Mouse (Mus musculus): ENCODE results near the gene Dcun1d3. TPM values are rescaled to one million over a fixed set of nuclear protein-coding genes. Genes with fewer than 3 reads are reported as not detected.

Dcun1d3 gene
- 7.6 and 8.6 TPM in 2 replicates for polyA plus RNA-seq (2012; rRNA removed)

DNA sequence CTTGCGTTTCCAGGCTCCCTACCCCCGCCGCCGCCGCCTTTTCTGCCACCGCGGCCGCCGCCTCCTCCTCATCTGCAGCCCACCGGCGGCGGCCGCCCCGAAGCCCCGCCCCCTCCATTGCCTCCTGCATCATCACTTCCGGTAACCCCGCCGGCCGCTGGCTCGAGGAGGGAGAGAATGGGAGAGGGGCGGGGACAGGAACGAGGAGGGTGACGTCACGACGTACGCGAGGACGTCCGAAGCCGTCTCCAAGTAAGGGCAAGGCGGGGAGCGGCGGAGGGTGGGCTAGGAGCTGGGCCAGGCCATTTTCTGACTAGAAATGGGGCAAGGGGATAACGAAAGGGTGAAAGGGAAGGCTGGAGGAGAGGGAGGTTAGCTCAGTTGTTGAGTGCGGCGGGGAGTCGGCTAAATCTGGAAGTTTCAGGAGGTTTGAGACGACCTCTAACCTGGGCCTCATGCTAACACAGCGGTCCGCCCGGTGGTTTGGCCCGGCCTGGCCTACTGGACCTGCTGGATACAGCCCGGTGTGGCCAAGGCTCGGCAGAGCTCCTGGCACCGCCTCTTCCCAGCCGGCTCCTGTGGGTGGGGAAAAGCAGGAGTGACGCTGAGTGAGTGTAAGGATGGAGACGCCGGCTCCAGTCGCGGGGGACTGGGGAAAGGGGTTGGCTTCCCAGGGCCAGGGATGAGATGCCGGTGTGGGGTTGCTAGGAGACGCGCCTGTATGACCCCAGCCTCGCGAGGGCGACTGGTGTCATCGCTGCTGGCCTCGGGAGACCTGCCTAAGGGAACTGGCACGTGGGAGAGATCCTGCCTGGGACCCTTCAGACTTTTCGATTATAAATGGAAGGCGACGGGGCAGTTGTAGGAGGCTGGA lies at the start of gene Dcun1d3, which contains the start of gene Lyrm1:
Gene Dcun1d3, minus strand, starts transcription at position 660 of the 874 bp plus-strand sequence.
Gene Lyrm1, plus strand, starts transcription at position 223 of the 874 bp plus-strand sequence.
- under 1% methylated on average over 63 of the region's 63 CpGs for WGBS
- peak within 1 kb of the TSS; percentile 72 for H3K4me3 ChIP-seq (ENCODE audit: insufficient read depth, low read depth, low read length)
- DNase-seq, result peak; percentile 99

DNA sequence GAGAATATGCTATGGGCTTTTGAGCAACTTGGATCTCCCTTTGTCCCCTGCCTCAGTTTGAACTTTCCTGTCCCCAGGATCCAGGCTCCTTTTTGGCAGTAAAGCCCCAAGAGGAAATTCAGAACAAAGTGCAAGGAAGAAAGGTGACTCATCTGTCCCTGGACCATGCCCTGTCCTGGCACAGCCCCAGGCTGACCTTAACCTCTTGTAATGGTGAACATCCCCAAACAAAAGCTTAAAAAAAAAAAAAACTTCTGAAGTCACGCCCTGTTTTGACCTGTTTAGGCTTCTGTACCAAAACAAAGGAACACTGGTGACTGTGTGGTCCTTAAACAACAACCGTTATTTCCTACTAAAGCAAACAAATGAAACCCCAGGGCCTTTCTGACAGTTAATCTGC lies 45.5 kb upstream of the Dcun1d3 start:
- no peak overlapping the region for H3K4me3 ChIP-seq (ENCODE audit: insufficient read depth, low read depth, low read length)
- no peaks in the 10 kb centered on the region for H3K27me3 ChIP-seq (replicated peaks; ENCODE audit: control insufficient read depth, insufficient read depth, low read length)
- DNase-seq, result peak; percentile 95
- no peaks in the 10 kb centered on the region for H3K36me3 ChIP-seq (ENCODE audit: control insufficient read depth, insufficient read depth, low read length)
- 45% methylated on average over 2 of the region's 2 CpGs for WGBS
- no peaks in the 10 kb centered on the region for H3K4me1 ChIP-seq (ENCODE audit: control insufficient read depth, insufficient read depth, low read length)
- no peak overlapping the region for H3K27ac ChIP-seq (ENCODE audit: insufficient read depth, low read depth, low read length)
- no peak for TF ChIP-seq POLR2A (IDR thresholded peaks at IDR 0.05; ENCODE audit: low read depth, low read length)
- no peak for TF ChIP-seq CTCF (conservative IDR thresholded peaks at IDR 0.05; ENCODE audit: insufficient read depth, insufficient read length, low read depth, low read length)

More for the DNA sequence above, at the start of gene Dcun1d3, which contains the start of gene Lyrm1:
- Histone ChIP-seq H3K27ac (ENCODE audit: insufficient read depth, low read depth, low read length) (peak within 1 kb of the TSS; percentile 97), H3K4me1 (ENCODE audit: control insufficient read depth, insufficient read depth, low read length) (peaks cover 6% of the 10 kb centered on the region; the same call in 1 of the 2 replicates), H3K27me3 (replicated peaks; ENCODE audit: control insufficient read depth, insufficient read depth, low read length) (no peaks in the 10 kb centered on the region), H3K36me3 (ENCODE audit: control insufficient read depth, insufficient read depth, low read length) (no peaks in the 10 kb centered on the region)
- TF ChIP-seq POLR2A (IDR thresholded peaks at IDR 0.05; ENCODE audit: low read depth, low read length), result no peak
- no peak for TF ChIP-seq CTCF (conservative IDR thresholded peaks at IDR 0.05; ENCODE audit: insufficient read depth, insufficient read length, low read depth, low read length)

DNA sequence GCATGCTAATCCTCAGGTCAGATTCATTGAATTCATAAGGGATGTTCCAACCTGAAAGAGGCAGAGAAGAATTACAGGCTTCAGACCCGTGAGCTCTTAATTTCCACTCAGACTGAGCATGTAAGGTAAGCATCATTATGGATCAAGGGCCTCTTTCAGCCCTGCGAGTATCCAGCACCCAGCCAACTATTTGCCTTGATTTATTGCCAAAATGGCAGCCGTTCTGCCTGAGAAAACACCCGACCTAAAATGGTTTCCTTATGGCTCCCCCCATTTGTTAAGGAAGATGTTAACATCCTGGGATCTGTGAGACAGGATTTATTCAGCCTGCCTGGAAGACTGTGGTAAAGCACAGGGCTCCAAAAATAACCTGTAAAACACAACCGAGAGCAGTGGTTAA lies 40.9 kb upstream of the Dcun1d3 start:
- no peak overlapping the region for H3K27ac ChIP-seq (ENCODE audit: insufficient read depth, low read depth, low read length)
- DNase-seq, result no peak
- no peaks in the 10 kb centered on the region for H3K27me3 ChIP-seq (replicated peaks; ENCODE audit: control insufficient read depth, insufficient read depth, low read length)
- 36% methylated on average over 5 of the region's 5 CpGs for WGBS
- TF ChIP-seq POLR2A (IDR thresholded peaks at IDR 0.05; ENCODE audit: low read depth, low read length), result no peak
- TF ChIP-seq CTCF (conservative IDR thresholded peaks at IDR 0.05; ENCODE audit: insufficient read depth, insufficient read length, low read depth, low read length), result no peak
- no peak overlapping the region for H3K4me3 ChIP-seq (ENCODE audit: insufficient read depth, low read depth, low read length)
- H3K4me1 ChIP-seq (ENCODE audit: control insufficient read depth, insufficient read depth, low read length), result no peaks in the 10 kb centered on the region
- H3K36me3 ChIP-seq (ENCODE audit: control insufficient read depth, insufficient read depth, low read length), result no peaks in the 10 kb centered on the region

DNA sequence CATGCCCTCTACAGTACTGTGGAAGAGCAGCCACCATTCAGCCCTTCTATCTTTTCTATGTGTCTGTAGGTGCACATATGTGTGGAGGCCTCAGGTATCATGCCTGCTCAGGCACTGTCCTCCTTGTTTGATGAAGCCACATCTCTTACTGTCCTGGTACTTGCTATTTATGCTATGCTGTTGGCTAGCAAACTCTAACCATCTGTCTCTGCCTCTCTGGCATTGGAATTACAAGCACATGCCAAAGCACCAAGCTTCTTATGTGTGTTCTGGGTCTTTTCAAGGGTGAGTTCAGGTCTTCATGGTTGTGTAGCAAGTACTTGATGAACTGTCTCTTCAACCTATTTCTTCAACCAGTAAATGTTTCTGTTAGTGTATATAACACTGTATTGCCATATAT lies 40.2 kb upstream of the Dcun1d3 start:
- Histone ChIP-seq H3K27ac (ENCODE audit: insufficient read depth, low read depth, low read length) (no peak overlapping the region), H3K36me3 (ENCODE audit: control insufficient read depth, insufficient read depth, low read length) (no peaks in the 10 kb centered on the region), H3K27me3 (replicated peaks; ENCODE audit: control insufficient read depth, insufficient read depth, low read length) (no peaks in the 10 kb centered on the region), H3K4me1 (ENCODE audit: control insufficient read depth, insufficient read depth, low read length) (no peaks in the 10 kb centered on the region), H3K4me3 (ENCODE audit: insufficient read depth, low read depth, low read length) (no peak overlapping the region)
- no peak for DNase-seq
- no peak for TF ChIP-seq POLR2A (IDR thresholded peaks at IDR 0.05; ENCODE audit: low read depth, low read length)
- no peak for TF ChIP-seq CTCF (conservative IDR thresholded peaks at IDR 0.05; ENCODE audit: insufficient read depth, insufficient read length, low read depth, low read length)

DNA sequence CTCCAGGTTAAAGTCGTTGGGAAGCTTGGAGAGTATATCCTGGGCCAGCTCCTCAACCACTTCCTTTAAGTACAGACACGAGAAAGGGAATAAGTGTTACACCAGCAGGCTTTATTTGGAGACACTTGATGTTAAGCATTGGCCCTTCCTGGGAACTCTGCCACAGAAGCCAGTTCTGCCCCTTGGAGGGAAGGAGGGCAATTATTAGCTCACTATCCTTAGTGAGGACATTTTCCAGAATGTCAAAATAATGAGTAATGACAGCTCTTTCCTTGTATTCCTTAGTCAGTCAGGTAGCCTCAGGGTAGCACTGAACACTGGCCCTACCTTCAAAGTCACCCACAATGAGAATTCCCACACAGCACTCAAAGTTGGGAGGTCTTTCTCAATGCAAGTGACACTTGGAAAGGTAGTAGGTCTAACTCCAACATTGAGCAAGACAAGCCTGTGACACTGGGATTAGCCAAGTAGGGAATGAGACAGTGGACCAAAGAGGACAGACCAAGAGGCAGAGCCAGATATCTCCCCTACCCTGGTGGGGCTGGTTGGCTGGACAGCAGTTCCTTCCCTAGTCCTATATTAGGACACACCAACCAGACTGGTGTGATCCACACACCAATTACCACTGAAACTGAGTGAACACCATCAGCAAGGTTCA lies 32.8 kb upstream of the Dcun1d3 start:
- Histone ChIP-seq H3K4me3 (ENCODE audit: insufficient read depth, low read depth, low read length) (no peak overlapping the region), H3K4me1 (ENCODE audit: control insufficient read depth, insufficient read depth, low read length) (no peaks in the 10 kb centered on the region), H3K27me3 (replicated peaks; ENCODE audit: control insufficient read depth, insufficient read depth, low read length) (no peaks in the 10 kb centered on the region), H3K27ac (ENCODE audit: insufficient read depth, low read depth, low read length) (no peak overlapping the region), H3K36me3 (ENCODE audit: control insufficient read depth, insufficient read depth, low read length) (no peaks in the 10 kb centered on the region)
- DNase-seq, result peak; percentile 33
- no peak for TF ChIP-seq POLR2A (IDR thresholded peaks at IDR 0.05; ENCODE audit: low read depth, low read length)
- TF ChIP-seq CTCF (conservative IDR thresholded peaks at IDR 0.05; ENCODE audit: insufficient read depth, insufficient read length, low read depth, low read length), result no peak
- 71% methylated on average over 2 of the region's 2 CpGs for WGBS

DNA sequence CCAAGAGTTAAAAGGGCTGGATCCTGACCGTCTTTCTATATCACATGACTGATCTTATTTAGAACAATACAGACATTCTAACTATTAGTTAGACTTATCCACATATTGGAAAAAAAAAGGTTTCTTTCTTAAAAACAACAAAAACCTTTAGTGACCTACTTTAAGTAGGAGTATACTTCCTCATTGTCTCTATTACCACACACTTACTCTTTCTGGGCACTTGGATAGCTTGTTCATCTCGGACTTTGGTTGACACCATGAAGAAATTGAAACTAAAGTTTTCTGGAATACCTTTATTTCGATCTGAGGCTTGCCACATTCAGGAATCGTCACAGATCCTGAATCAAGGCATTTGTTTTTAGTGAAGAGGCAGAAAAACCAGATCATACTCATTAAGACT lies 25.0 kb upstream of the Dcun1d3 start:
- Histone ChIP-seq H3K27me3 (replicated peaks; ENCODE audit: control insufficient read depth, insufficient read depth, low read length) (no peaks in the 10 kb centered on the region), H3K4me1 (ENCODE audit: control insufficient read depth, insufficient read depth, low read length) (no peaks in the 10 kb centered on the region), H3K27ac (ENCODE audit: insufficient read depth, low read depth, low read length) (no peak overlapping the region), H3K36me3 (ENCODE audit: control insufficient read depth, insufficient read depth, low read length) (no peaks in the 10 kb centered on the region), H3K4me3 (ENCODE audit: insufficient read depth, low read depth, low read length) (no peak overlapping the region)
- DNase-seq, result no peak
- WGBS, result 73% methylated on average over 4 of the region's 4 CpGs
- TF ChIP-seq CTCF (conservative IDR thresholded peaks at IDR 0.05; ENCODE audit: insufficient read depth, insufficient read length, low read depth, low read length) (no peak), POLR2A (IDR thresholded peaks at IDR 0.05; ENCODE audit: low read depth, low read length) (no peak)

DNA sequence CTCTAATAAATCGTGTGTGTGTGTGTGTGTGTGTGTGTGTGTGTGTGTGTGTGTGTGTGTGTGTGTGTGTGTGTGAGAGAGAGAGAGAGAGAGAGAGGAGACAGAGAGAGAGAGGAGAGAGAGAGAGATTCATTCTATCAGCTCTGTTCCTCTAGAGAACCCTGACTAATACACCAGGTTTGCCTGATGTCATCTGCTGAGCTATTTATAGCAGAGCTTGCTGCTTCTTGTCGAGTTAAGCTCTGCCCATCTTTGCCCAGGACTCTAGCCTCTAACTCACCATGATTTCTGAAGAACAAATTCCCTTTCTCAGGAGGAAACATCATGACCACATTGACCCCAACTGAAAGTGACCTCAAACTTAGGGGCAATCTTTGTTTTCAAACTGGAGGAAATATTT lies 24.4 kb upstream of the Dcun1d3 start:
- H3K27me3 ChIP-seq (replicated peaks; ENCODE audit: control insufficient read depth, insufficient read depth, low read length), result no peaks in the 10 kb centered on the region
- H3K27ac ChIP-seq (ENCODE audit: insufficient read depth, low read depth, low read length), result no peak overlapping the region
- H3K4me3 ChIP-seq (ENCODE audit: insufficient read depth, low read depth, low read length), result no peak overlapping the region
- TF ChIP-seq POLR2A (IDR thresholded peaks at IDR 0.05; ENCODE audit: low read depth, low read length) (no peak), CTCF (conservative IDR thresholded peaks at IDR 0.05; ENCODE audit: insufficient read depth, insufficient read length, low read depth, low read length) (no peak)
- H3K36me3 ChIP-seq (ENCODE audit: control insufficient read depth, insufficient read depth, low read length), result no peaks in the 10 kb centered on the region
- no peaks in the 10 kb centered on the region for H3K4me1 ChIP-seq (ENCODE audit: control insufficient read depth, insufficient read depth, low read length)
- DNase-seq, result no peak
- 38% methylated on average over 2 of the region's 2 CpGs for WGBS

All from kidney, adult 2 months (tissue).